Mouse (Mus musculus) frontal cortex, postnatal 25 days (tissue): ENCODE measurements around the gene Agap3.
A peak's percentile ranks its signal among the peaks of the same experiment; 100 is the strongest.

Experiments used
- DNase-seq, 2 experiments: peaks; one replicate each; pipeline ENCODE4 v3.0.0; 2022; ENCODE audit warnings: low spot score in 2 of 2

Gene Agap3

DNA sequence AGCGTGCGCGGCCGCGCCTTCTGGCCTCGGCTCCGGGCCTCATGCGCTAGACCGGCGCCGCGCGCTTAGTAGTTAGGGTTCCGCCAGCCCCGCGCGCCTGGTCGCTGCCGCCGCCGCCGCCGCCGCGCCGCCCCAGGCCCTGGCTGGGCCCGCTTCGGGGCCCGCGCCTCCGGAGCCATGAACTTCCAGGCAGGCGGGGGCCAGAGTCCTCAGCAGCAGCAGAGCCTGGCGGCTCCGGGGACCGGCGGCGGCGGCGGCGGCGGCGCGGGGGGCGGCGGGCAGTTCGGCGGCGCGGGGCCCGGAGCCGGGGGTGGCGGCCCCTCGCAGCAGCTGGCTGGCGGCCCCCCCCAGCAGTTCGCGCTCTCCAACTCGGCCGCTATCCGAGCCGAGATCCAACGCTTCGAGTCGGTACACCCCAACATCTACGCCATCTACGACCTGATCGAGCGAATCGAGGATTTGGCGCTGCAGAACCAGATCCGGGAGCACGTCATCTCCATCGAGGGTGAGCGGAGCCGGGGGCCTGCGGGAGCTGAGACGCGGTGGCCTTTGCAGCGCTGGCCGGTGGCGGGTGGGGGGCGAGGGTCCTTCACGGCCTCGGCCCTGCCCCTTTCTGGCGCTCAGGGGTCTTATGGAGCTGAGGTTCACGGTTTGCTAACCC lies at the start of gene Agap3:
Gene Agap3 (plus strand): TSS at position 148 of the 661 bp plus-strand sequence.
- no peak for DNase-seq

DNA sequence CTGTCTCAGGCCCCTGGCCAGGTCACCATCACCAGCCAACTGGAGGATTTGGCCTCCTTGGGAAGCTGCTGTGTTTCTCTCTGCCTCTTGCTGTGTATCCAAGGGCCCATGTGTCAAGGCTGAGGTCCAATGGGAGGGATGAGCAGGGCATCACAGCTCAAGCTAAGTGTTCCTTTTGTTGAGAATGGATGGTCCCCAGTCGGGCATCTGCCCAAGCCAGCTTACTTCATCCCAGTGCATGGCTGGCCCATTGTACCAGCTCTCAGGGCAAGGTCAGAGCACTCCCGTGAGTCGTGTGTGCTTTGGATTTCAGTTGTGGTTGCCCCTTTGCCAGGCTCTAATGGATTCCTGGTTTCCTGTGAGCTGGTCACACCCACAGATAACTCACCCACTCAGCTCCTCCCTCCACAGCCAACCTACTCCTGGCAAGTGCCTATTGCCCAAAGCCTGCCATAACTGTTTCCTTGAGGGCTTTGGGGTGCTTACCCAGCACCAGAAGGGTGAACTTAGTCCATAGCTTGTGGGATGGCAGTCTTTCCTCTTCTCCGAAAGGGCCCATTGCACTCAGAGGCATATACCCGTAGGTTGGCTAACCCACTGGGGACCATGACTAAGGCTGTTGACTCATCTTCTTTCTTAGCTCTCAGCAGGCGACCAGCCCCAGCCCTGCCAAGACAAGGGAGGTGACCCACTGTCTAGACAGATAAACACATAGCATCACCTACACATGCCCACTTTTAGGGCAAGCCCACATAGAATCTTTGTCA lies 47.2 kb upstream of the Agap3 start:
- DNase-seq, result no peak

DNA sequence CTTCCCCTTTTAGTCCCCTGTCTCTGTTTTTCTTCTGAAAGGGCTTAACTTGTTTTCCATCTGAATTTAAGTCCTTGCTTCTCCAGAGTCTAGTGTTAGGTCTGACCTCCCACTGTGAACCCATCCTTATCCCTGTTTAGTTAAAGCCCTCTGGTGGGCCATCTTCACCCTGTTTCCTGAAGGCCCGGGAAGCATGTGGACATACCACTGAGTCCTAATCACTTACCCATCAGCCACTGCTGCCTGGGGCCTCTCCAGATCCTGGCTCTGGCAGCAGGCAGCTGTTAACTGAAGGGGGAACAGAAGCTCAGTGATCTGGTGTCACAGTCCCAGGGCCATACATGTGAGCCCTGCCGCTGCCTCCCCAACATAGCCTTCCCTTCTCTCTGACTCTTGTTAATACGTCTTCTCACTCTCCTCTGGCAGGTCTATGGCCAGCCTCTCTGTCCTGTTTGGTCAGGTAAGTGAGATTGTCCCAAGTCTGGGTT lies 46.5 kb upstream of the Agap3 start:
- DNase-seq, result no peak

DNA sequence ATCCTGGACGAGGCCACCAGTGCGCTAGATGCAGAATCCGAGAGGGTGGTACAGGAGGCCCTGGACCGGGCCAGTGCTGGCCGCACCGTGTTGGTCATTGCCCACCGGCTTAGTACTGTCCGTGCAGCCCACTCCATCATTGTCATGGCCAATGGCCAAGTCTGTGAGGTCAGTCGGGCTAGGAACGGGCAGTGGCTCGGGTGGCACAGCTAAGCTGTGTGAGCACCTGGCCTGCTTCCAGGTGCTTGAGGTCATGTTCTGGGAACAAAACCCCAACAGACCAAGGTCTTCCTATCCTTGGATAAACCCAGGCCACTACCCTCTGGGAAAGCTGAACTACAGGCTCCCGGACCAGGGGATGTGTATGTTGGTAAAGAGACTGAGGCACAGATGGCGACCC lies 43.3 kb upstream of the Agap3 start:
- no peak for DNase-seq

GRCm38 (mm10) chr5:24409466-24409865 lies 42.5 kb upstream of the Agap3 start:
- DNase-seq, result no peak

- DNase-seq, result no peak
Measured at GRCm38 (mm10) chr5:24412063-24412462, 39.9 kb upstream of the Agap3 start.

DNA sequence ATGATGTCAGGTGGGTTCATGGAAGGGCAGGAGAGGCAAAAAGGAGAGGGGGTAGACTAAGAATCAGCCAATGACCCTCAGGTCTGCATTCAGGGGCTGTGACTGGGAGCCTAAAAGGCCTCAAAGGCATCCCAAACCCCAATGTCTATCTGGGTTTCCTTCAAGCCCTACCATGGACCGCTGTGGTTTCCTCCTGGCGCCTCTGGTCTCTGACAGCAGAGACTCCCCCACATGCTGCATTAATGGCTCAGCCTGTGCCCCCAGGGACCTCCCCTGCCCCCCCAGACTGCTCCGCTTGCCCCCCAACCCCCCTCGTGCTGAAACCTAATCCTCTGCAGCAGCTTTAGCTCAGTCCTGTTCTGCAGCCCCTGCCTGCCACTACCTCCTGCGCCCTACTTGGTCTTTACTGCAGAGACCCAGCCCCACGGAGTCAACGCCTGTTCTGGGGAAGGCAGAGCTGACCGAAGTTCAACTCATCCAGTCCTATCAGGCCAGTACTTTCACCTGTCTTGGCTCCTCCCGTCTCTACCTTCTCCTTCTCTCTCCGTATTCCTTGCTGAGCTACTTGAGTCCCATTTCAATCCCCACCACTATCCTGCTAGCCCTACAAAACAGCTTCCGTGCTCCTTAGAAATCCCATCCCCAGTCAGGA lies 38.8 kb upstream of the Agap3 start, which contains the start of gene Asic3:
Gene Asic3 (plus strand): TSS at position 351 of the 652 bp plus-strand sequence.
- no peak for DNase-seq

DNA sequence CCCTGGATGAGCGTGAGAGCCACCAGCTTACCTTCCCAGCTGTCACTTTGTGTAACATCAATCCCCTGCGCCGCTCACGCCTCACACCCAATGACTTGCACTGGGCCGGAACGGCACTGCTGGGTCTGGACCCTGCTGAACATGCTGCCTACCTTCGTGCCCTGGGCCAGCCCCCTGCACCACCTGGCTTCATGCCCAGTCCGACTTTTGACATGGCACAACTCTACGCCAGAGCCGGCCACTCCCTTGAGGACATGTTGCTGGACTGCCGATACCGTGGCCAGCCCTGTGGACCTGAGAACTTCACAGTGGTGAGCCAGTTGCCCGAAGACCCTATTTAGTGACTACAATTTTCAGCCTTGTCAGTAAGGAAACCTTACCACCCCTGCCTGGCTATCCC lies 38.0 kb upstream of the Agap3 start:
- DNase-seq, result no peak

DNA sequence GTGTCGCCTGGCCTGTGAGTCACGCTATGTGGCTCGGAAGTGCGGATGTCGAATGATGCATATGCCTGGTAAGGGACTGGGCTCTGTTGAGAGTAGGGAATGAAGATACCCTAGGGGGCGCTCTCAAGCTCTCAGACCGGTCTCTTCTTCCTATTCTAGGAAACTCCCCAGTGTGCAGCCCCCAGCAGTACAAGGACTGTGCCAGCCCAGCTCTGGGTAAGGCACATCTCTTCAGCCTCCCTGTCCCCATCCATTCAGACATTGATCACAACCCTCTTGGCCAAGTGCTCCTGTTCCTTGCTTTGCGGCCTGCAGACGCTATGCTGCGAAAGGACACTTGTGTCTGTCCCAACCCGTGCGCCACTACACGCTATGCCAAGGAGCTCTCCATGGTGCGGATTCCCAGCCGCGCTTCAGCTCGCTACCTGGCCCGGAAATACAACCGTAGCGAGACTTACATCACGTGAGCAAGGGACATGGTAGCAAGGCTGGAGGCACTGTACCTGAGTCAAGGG lies 35.7 kb upstream of the Agap3 start:
- peak in 1 of 2 experiments; percentile 54 for DNase-seq

DNA sequence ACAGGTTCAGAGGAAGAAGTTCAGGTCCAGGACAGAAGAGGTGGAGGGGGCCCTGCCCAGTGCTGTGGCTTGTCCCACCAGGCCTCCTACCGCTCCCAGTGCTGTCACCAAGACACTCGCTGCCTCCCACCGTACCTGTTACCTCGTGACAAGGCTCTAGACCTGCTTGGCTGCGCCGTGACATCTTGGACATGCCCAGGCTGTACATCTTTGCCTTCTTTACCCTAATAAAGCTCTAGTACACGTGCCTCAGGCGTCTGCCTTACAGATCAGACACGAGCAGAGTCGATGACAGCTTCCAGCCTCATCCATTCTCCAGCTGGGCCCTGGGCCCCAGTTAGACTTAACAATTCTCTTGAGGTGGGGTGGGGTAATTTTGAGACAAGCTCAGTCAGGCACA lies 34.4 kb upstream of the Agap3 start:
- no peak for DNase-seq

DNA sequence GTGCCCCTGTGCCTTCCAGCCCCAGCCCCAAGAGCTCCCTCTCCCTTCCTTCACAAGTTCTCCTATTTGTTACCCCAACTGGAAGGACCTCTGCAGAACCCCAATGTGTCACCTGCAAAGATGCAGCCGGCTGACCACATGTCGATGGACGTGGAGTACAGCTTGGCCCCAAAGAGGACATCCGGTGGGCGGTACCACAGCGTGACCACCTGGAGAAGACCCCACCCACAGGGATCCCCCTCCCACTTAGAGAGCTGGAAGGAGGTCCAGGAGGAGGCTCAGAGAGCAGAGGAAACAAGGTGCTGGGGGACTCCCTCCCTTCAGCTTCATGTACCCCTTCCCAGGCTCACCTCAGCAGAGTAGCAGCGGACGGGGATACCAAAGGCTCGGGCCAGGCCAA lies 31.6 kb upstream of the Agap3 start:
- no peak for DNase-seq

DNA sequence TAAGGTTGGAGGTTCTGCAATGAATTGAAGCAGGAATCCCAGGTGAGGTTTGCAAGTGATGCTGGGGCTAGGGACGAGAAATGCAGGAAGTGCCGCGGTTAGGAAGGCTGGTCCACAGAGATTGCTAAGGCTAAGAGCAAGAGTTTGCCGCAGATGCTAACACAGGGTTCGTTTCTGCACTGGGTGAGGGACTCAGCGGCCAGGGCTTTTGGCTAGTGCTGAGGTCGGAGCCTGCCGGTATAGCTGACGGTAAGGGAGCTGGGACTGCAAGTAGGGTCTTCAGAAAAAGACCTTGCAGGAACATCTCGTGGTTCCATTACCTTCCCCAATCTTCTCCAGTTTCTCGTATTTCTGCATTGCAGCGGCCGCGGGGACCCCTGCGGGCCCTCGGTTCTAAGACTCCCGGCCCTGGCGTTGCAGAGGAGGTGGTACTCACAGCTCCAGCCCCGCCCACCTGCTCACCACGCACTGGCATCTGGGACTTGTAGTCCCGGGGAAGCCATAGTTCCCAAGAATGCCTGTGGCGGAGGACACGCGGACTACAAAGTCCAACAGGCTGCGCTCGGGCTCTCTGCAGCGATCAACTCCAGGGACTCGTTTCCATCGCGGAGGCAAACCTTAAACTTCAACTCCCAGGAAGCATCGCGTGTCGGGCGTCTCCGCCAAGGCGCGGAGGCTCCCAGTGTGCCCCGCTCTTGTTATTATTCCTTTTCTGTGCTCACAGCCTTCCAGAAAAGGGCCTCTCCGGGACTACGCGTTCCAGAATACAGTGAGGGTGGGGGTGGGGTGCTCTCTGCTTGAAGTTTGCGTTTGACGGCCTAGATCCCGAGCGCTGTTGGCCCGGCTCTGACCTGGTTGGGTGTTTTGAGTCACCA lies 28.6 kb upstream of the Agap3 start, which contains the start of the genes Cdk5 and Slc4a2:
Gene Cdk5 (minus strand): TSS at position 402 of the 875 bp plus-strand sequence.
Gene Slc4a2 (plus strand): TSS at position 709 of the 875 bp plus-strand sequence.
- DNase-seq, result peak; percentile 97 to 99

DNA sequence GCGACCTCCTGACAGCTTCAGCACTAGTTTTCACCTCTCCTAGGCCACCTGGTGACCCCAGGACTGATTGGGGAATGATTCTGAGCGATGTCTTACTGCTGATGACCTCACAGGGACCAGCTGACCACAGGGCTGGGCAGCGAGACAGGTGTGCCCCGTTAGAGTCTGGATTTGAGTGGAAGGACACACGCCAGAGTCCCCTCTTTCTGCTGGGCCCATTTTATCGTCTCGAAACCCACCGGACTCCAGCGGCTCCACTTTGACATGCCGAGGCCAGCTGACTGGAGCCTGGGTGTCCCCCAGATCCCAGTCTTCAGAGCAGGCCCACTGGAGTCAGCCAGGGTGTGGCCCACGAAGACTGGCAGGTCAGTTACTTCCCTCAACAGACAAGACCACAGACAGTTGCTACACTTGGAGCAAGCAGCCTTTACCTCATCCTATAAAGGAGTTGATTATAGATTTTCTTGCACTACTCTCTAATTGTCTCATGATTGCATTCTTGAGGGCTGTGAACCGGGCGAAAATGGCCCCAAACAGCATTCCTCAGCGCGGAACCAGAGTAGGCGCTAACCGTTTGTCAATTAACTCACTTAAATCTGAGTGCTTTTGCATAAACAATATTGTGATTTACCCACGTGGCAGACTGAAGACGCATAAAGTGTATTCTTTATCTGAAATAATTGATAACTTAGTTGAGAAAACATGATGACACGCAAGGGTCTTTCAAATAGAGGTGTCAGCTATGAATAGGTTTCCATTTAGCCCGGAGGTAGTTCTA lies 27.8 kb upstream of the Agap3 start:
- DNase-seq, result no peak

GRCm38 (mm10) chr5:24424861-24425411 lies 27.0 kb upstream of the Agap3 start:
- peak; percentile 36 to 54 for DNase-seq

DNA sequence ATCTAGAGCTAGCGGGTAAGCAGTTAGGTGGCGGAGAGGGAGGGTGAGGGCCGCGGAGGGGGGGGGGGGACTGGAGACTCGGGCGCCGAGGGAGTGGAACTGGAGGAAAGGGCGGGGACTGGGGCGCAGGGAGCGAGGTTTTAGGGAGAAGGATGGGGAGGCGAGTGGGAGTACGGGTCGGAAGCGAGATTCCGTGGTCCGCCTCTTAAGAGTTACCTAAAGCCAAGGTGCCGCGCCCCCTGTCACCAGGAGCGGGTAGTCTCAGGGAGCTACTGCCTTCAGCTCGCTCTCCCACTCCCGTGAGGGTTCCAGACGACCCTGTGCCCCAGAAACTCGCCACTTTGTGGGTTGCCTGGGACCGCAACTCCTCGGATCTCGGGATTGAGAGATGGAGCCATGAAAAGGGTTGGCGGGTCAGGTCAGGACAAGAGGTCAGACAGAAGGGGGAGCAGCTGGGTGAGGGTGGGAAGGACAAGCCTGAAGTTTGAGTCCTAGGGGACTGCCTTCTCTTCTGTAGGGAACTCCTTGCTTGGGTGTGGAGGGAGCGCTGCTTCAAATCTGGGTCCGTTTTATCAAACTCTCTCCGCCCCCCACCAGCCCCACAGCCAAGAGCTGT lies 26.4 kb upstream of the Agap3 start:
- no peak for DNase-seq

DNA sequence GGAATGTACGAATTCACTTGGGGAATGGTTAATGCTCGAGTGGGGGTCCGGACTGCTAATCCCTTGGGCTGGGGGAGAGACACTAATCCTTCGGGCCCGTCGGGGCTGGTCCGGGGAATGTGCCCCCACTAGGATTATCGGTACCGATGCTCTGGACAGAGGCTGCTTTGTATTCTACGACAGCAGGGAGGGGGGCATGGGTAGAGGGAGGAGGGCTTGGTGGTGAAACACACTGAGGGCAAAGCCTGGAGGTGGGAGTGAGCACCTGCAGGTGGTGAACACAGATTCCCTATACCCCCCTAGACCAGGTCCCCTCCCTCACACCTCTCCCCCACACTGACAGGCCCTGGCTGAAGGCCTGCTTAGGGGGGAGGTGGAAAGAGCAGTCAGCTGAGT lies 25.9 kb upstream of the Agap3 start:
- no peak for DNase-seq

- DNase-seq, result no peak
Measured at GRCm38 (mm10) chr5:24426556-24427284, 25.3 kb upstream of the Agap3 start.

DNA sequence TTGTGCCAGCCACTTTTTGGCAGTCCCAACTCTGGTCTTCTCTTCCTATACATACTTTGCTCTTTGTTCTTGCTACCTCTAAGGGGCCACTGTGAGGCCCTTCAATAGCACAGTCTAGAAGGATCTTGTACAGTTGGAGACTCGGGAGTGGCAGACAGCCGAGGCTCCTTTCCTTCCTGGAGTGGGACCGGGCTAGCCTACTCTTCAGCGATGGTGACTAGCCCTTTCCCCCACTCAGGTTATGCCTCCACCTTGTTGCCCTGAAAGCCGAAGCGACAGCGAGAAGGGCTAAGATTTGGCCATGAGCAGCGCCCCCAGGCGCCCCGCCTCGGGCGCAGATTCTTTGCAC lies 24.7 kb upstream of the Agap3 start:
- DNase-seq, result no peak

DNA sequence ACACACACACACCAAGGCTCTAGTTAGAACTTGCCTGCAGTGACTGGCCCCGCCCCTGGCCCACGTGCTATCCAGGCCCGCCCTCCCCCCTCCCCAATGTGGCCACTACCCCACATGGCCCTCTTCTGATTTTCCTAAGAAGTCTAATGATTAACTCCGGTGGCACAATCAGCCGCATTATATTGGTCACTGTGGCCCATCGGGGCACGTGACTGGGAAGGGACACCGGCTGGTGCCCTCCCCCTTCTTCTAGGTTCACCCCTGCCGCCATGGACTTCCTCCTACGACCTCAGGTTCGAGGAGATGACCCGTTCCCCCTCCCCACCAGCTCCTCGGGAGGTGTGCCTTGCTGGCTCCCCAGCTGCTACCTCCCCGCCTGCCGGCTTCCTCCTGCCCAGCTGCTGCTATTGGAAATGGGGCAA lies 24.0 kb upstream of the Agap3 start:
- no peak for DNase-seq
